Mouse (Mus musculus): ENCODE measurements at regions not wholly inside any gene's neighbourhood (a gene's known extent, or its start where the extent isn't known, plus 50 kb on each side); places are given as distances from the start of the nearest gene placed in this dataset.
"Not testable (repeated sequence)": the region's sequence is repeated elsewhere in the genome, so short reads cannot be mapped to it uniquely, and the experiment has no call there.

DNA sequence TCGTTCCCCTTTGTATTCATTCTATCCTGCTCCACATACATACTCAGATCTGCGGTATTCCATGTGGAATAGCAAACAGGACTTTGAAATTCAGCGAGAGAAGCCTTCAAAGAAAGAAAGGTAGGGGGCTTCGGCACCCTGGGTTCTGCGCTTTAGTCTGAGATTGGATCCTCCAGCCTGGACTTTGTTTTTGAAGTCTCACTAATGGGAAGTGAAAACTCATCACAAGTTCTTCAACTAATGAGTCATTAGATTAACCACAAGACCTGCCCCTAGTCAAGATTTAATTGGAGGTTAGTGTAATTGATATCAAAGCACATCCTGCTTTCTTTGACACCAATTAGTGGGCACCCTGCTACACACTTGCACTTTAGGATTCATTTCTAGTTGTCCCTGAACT, 492.5 kb upstream of the Zfp960 start:
- DNase-seq (ENCODE audit: low spot score in 2 of 2) = no peak

DNA sequence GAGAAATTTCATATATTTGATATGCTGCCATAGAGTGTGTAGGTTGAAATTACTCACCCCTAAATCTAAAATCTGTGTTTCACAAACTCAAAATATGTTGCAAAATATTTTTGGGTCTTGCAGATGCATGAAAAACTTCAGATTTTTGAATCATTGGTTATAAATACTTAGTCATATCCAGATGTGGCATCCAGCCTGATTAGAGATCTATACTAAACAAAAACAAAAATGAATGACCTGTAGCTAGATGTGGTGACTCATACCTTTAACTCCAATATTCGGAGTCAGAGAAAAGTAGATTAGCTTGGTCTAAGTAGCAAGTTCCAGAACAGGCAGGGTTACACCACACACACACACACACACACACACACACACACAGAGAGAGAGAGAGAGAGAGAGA, 475.1 kb upstream of the Zfp960 start:
- no peak for DNase-seq (ENCODE audit: low spot score in 2 of 2)

DNA sequence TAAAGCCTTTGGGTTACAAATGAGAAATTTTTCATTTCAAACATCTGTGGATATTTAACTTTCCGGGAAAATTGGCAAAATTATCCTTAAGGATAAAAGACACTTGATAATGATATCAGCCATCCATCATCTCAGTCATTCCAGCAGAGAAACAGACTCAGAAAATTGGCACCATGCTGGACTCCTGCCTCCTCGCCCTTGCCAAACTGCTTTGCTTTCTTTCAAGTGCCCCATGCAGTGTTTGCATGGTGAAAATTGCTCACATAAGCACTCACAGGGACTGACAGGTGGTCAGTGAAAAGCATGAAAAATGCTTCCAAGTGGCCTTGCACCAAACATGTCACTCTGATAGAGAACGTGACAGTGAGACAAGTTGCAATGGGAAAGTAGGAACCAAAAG, 464.2 kb upstream of the Zfp960 start:
- no peak for DNase-seq (ENCODE audit: low spot score in 2 of 2)

- no peak for DNase-seq (ENCODE audit: low spot score in 2 of 2)
Measured at GRCm38 (mm10) chr17:16612405-16612979, 451.4 kb upstream of the Zfp960 start.

DNA sequence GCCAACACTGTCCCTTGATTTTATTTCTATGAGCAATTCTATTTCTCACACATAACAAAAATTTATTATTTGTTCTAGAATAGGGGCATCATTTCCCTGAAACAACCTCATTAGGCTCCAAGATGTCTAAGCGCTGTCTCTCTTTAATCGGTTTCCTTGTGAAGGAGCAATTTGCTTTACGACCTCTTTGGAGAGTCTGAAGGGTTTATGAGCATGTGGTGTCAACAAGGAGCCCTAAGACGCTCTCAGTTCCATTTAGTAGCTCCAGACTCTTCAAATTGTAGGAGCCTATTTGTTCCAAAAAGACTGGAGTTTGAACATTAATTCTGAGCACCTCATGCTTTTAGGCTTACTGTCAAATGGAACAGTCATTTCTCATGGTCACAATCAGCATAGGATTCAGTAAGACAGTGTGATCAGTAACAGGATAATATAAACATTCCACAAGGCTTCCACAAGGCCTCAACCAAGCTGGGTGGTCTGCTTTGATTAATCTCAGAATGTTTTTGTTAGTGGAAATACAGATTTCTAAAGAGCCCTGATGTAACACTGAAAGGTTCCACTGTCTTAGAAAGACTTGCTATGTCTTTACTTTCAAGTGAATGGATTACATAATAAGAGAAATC, 441.9 kb upstream of the Zfp960 start:
- no peak for DNase-seq (ENCODE audit: low spot score in 2 of 2)

GRCm38 (mm10) chr17:16629854-16630253, 434.1 kb upstream of the Zfp960 start:
- DNase-seq (ENCODE audit: low spot score in 2 of 2) = no peak

DNA sequence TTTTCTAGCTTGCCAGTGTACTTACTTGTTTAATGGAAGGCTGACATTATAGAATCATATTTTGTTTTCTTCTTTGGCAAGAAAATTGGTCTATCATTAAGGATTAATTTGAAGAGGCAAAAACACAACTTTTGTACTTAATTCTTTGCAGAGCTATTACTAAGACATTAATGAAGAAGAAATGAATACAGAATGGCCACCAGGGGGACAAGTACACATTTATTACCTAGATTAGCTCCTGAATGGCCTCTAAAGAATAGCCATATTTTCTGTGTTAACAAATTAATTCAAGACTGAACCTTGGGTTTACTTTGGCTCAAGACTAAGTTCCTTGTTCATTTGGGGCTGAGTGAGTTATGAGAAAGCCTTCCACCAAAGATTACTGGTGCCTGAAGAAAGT, 430.5 kb upstream of the Zfp960 start:
- no peak for DNase-seq (ENCODE audit: low spot score in 2 of 2)

GRCm38 (mm10) chr17:16637463-16637862, 426.4 kb upstream of the Zfp960 start:
- no peak for DNase-seq (ENCODE audit: low spot score in 2 of 2)

- DNase-seq (ENCODE audit: low spot score in 2 of 2) = no peak
Measured at GRCm38 (mm10) chr17:16647942-16648341, 416.0 kb upstream of the Zfp960 start.

- no peak for DNase-seq (ENCODE audit: low spot score in 2 of 2)
Measured at GRCm38 (mm10) chr17:16665253-16665652, 398.7 kb upstream of the Zfp960 start.

GRCm38 (mm10) chr17:16667606-16668005, 396.3 kb upstream of the Zfp960 start:
- no peak for DNase-seq (ENCODE audit: low spot score in 2 of 2)

GRCm38 (mm10) chr17:16704199-16704598, 359.7 kb upstream of the Zfp960 start:
- no peak for DNase-seq (ENCODE audit: low spot score in 2 of 2)

DNA sequence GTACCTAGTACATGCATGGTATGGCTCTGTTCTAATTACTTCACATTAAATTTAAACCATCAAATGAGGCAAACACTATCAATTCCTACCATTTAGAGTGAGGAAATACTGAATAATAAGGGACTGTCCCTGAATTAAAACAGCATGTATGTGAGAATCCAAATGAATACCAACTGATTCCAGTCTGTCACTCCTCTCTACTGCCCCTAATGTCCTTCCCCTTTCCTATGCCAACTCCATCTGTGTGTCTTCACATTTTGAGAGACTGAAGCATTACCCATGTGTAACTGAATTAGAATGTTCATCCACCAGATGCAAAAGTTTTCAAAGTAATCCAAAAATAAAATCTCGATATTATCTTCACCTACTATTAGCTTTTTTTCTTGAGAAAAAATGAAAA, 358.0 kb upstream of the Zfp960 start:
- DNase-seq (ENCODE audit: low spot score in 2 of 2) = no peak

GRCm38 (mm10) chr17:16726904-16727303, 337.0 kb upstream of the Zfp960 start:
- no peak for DNase-seq (ENCODE audit: low spot score in 2 of 2)

DNA sequence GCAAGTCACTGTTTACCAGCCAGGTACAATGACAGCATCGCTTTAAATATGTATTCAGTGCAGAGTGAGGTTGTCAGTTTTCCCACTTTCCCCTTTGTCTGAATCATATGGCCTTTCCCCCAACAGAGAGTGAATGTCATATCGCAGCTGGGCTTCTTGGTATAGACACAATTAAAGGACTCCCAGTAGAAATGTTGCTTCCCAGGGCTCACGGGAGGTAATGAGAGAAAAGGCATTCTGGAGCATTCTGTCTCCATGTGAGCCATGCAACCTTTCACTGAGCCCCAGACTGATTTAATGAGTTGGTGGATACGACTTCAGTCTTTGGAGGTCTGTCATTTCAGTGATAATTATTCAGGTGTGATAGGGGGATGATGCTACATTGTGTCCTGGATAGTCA, 310.8 kb upstream of the Zfp960 start:
- DNase-seq (ENCODE audit: low spot score in 2 of 2) = no peak

- DNase-seq (ENCODE audit: low spot score in 2 of 2) = not testable (repeated sequence)
Measured at GRCm38 (mm10) chr17:16770587-16770986, 293.3 kb upstream of the Zfp960 start.

GRCm38 (mm10) chr17:16798316-16798715, 265.6 kb upstream of the Zfp960 start:
- DNase-seq (ENCODE audit: low spot score in 2 of 2) = no peak

DNA sequence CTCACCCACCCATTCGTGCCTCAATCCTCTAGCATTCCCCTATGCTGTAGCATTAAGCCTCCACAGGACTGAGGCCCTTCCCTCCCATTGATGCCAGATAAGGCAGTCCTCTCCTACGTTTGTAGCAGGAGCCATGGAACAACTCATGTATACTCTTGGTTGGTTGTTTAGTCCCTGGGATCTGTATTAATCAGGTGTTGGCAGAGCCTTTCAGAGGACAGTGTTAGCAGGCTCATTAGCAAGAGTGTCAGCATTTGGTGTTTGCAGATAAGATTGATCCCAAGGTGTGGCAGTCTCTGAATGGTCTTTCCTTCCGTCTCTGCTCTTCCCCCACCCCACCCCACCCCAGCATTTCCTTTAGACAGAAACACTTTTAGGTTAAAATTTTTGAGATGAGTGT, 258.9 kb upstream of the Zfp960 start:
- no peak for DNase-seq (ENCODE audit: low spot score in 2 of 2)

- DNase-seq (ENCODE audit: low spot score in 2 of 2) = no peak
Measured at GRCm38 (mm10) chr17:16818421-16818820, 245.5 kb upstream of the Zfp960 start.

- no peak for DNase-seq (ENCODE audit: low spot score in 2 of 2)
Measured at GRCm38 (mm10) chr17:16821716-16822115, 242.2 kb upstream of the Zfp960 start.

GRCm38 (mm10) chr17:16839152-16839551, 224.8 kb upstream of the Zfp960 start:
- DNase-seq (ENCODE audit: low spot score in 2 of 2) = no peak

GRCm38 (mm10) chr17:16860771-16861170, 203.1 kb upstream of the Zfp960 start:
- no peak for DNase-seq (ENCODE audit: low spot score in 2 of 2)

DNA sequence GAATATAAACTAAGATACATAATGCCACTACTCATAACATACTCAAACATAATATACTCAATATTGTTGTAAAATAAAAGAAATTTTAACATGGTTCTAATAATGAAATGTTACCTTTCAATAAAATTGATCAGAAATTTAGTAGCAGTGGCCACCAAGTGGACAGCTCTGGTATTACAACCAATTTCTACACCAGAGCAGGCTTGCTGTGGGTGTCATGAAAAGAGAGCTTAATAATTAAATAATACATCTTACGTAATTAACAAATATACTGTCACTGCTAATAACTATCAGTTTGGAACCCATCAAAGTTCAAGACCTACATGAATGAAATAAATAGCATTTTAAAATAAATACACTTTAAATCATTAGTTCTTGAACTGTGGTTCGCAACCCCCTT, 163.1 kb upstream of the Zfp960 start:
- DNase-seq (ENCODE audit: low spot score in 2 of 2) = peak in 1 of 2 experiments; percentile 13

DNA sequence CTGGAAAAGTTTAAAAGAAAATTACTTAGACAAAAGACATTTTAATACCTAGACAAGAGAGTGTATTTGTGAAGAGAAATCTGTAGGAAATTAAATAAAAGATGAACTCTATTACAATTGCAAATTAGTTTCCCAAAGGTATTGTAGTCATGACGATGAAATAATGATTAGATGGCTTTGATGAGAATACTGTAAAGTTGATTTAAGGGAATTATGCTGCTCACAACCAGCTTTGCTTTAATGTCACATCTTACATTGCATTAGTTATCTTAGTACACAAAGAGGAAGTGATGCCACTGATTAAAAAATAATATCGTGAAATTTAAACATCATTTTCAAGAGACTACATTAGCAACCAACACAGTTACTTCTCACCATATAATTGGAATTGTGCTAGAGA, 145.7 kb upstream of the Zfp960 start:
- no peak for DNase-seq (ENCODE audit: low spot score in 2 of 2)
